Mouse (Mus musculus) CD4-positive helper T cell, adult 2 months (primary cell): ENCODE measurements around the gene Pfkm.

ENCODE experiments used
- DNase-seq: peaks from one replicate; pipeline ENCODE4 v3.0.0-alpha.2; 2012; ENCODE audit warnings: low read depth, missing footprints, low spot score

Gene Pfkm

GRCm38 (mm10) chr15:98139763-98140162, 47.4 kb downstream of the Pfkm start:
- no peak for DNase-seq

- no peak for DNase-seq
These were observed 48.4 kb downstream of the Pfkm start for GRCm38 (mm10) chr15:98140809-98141208.

- DNase-seq, result no peak
These were observed 50.1 kb downstream of the Pfkm start for GRCm38 (mm10) chr15:98142515-98142914.

GRCm38 (mm10) chr15:98144861-98145507, 52.6 kb downstream of the Pfkm start:
- no peak for DNase-seq

GRCm38 (mm10) chr15:98145559-98146181, 53.3 kb downstream of the Pfkm start:
- peak; percentile 94 for DNase-seq

- no peak for DNase-seq
These were observed 56.0 kb downstream of the Pfkm start for GRCm38 (mm10) chr15:98148356-98148755.

- DNase-seq, result no peak
These were observed 56.8 kb downstream of the Pfkm start for GRCm38 (mm10) chr15:98149166-98149602.

- no peak for DNase-seq
These were observed 60.5 kb downstream of the Pfkm start for GRCm38 (mm10) chr15:98152916-98153315.

GRCm38 (mm10) chr15:98153625-98154024, 61.2 kb downstream of the Pfkm start:
- peak; percentile 61 for DNase-seq

- DNase-seq, result no peak
These were observed 61.8 kb downstream of the Pfkm start for GRCm38 (mm10) chr15:98154146-98154545.

- DNase-seq, result no peak
These were observed 62.2 kb downstream of the Pfkm start for GRCm38 (mm10) chr15:98154631-98155030.

- no peak for DNase-seq
These were observed 62.9 kb downstream of the Pfkm start for GRCm38 (mm10) chr15:98155272-98155671.

GRCm38 (mm10) chr15:98155944-98156343, 63.6 kb downstream of the Pfkm start:
- no peak for DNase-seq

GRCm38 (mm10) chr15:98157253-98157652, 64.9 kb downstream of the Pfkm start:
- DNase-seq, result no peak

- no peak for DNase-seq
These were observed 68.8 kb downstream of the Pfkm start for GRCm38 (mm10) chr15:98161026-98161805.

GRCm38 (mm10) chr15:98162561-98162960, 70.2 kb downstream of the Pfkm start:
- DNase-seq, result no peak

- DNase-seq, result no peak
These were observed 73.1 kb downstream of the Pfkm start, which contains the start of gene Asb8 for GRCm38 (mm10) chr15:98165525-98165924. TSS of gene Asb8 (minus strand) at chr15:98165625.

GRCm38 (mm10) chr15:98166963-98167644, 74.7 kb downstream of the Pfkm start, which contains the start of gene Ccdc184:
TSS of gene Ccdc184 (plus strand) at chr15:98167158.
- DNase-seq, result peak; percentile 16

GRCm38 (mm10) chr15:98167645-98168621, 75.5 kb downstream of the Pfkm start:
- peak; percentile 92 for DNase-seq

- DNase-seq, result no peak
These were observed 76.2 kb downstream of the Pfkm start for GRCm38 (mm10) chr15:98168622-98169004.

GRCm38 (mm10) chr15:98170365-98170764, 78.0 kb downstream of the Pfkm start:
- DNase-seq, result peak; percentile 21
